Mouse (Mus musculus): Measurements from ENCODE around the gene Pdpk1.

Gene Pdpk1

GRCm38 (mm10) chr17:24035087-24035486 is 115.6 kb downstream of the Pdpk1 start:
- DNase-seq, result no peak

GRCm38 (mm10) chr17:24030551-24030950 is 120.2 kb downstream of the Pdpk1 start:
- DNase-seq, result no peak

GRCm38 (mm10) chr17:24029477-24029876 is 121.2 kb downstream of the Pdpk1 start:
- DNase-seq, result no peak

All from thymus, adult 18-20 months (tissue).